Mouse (Mus musculus) layer of hippocampus, adult 18-20 months (tissue): Measurements from ENCODE around the gene Rbfox2. TPM values are rescaled to one million over a fixed set of nuclear protein-coding genes. Genes with fewer than 3 reads are reported as not detected.

Experiments used
- DNase-seq, 2 experiments: peaks; one replicate each; pipeline ENCODE4 v3.0.0; 2022; ENCODE audit warnings: low spot score in 2 of 2
- total RNA-seq, 2 experiments: library from RNA; stranded (reverse); gene quantifications; 2 replicates each; pipeline ENCODE4 v1.2.3; 2021

Gene Rbfox2
- total RNA-seq, 2 experiments from 2014 or later = 238 to 245 TPM

- DNase-seq = no peak
Measured at GRCm38 (mm10) chr15:77151178-77151577, 155.6 kb downstream of the Rbfox2 start.

GRCm38 (mm10) chr15:77150424-77150841 is 156.4 kb downstream of the Rbfox2 start:
- DNase-seq = no peak

- DNase-seq = peak in 1 of 2 experiments; percentile 30
Measured at GRCm38 (mm10) chr15:77150000-77150399, 156.8 kb downstream of the Rbfox2 start.

GRCm38 (mm10) chr15:77149551-77149950 is 157.3 kb downstream of the Rbfox2 start:
- no peak for DNase-seq

GRCm38 (mm10) chr15:77146942-77147341 is 159.9 kb downstream of the Rbfox2 start:
- DNase-seq = no peak

- DNase-seq = no peak
Measured at GRCm38 (mm10) chr15:77144960-77145359, 161.8 kb downstream of the Rbfox2 start.

- DNase-seq = no peak
Measured at GRCm38 (mm10) chr15:77142787-77143186, 164.0 kb downstream of the Rbfox2 start.

GRCm38 (mm10) chr15:77142352-77142751 is 164.5 kb downstream of the Rbfox2 start:
- no peak for DNase-seq

GRCm38 (mm10) chr15:77141711-77142110 is 165.1 kb downstream of the Rbfox2 start:
- no peak for DNase-seq

GRCm38 (mm10) chr15:77138282-77138681 is 168.5 kb downstream of the Rbfox2 start:
- DNase-seq = no peak

- DNase-seq = no peak
Measured at GRCm38 (mm10) chr15:77134483-77134882, 172.3 kb downstream of the Rbfox2 start.

- DNase-seq = no peak
Measured at GRCm38 (mm10) chr15:77129154-77129553, 177.7 kb downstream of the Rbfox2 start.

GRCm38 (mm10) chr15:77127737-77128136 is 179.1 kb downstream of the Rbfox2 start:
- DNase-seq = no peak

- DNase-seq = no peak
Measured at GRCm38 (mm10) chr15:77126674-77127073, 180.1 kb downstream of the Rbfox2 start.

GRCm38 (mm10) chr15:77124372-77125117 is 182.3 kb downstream of the Rbfox2 start:
- DNase-seq = no peak

GRCm38 (mm10) chr15:77122824-77123223 is 184.0 kb downstream of the Rbfox2 start:
- no peak for DNase-seq

- no peak for DNase-seq
Measured at GRCm38 (mm10) chr15:77122208-77122607, 184.6 kb downstream of the Rbfox2 start.

GRCm38 (mm10) chr15:77119666-77120065 is 187.1 kb downstream of the Rbfox2 start:
- no peak for DNase-seq

- no peak for DNase-seq
Measured at GRCm38 (mm10) chr15:77117209-77117608, 189.6 kb downstream of the Rbfox2 start.

- DNase-seq = no peak
Measured at GRCm38 (mm10) chr15:77116139-77116722, 190.6 kb downstream of the Rbfox2 start.

GRCm38 (mm10) chr15:77115456-77115855 is 191.3 kb downstream of the Rbfox2 start:
- no peak for DNase-seq

- no peak for DNase-seq
Measured at GRCm38 (mm10) chr15:77113591-77113990, 193.2 kb downstream of the Rbfox2 start.

- DNase-seq = no peak
Measured at GRCm38 (mm10) chr15:77112378-77112777, 194.4 kb downstream of the Rbfox2 start.
